Mouse (Mus musculus) midbrain, postnatal 0 days (tissue): ENCODE measurements around the gene Gm26992. TPM values are rescaled to one million over a fixed set of nuclear protein-coding genes. Genes with fewer than 3 reads are reported as not detected.

Experiments
- ATAC-seq: fragments of 200-750 bp; cut with Nextera tagmentation; 2 replicates; pipeline ENCODE4 v1.8.0; 2017; ENCODE audit warnings: moderate number of reproducible peaks, mild to moderate bottlenecking, moderate TSS enrichment, moderate library complexity; ENCODE audit not compliant: low FRiP score
- DNase-seq: peaks from one replicate; pipeline ENCODE4 v3.0.0-alpha.2; 2015; ENCODE audit warnings: low spot score
- H3K27ac ChIP-seq: fragments of 300-500 bp; sonication (generic); 2 replicates; pipeline ENCODE4 v1.5.1; 2014; ENCODE audit warnings: low read depth, mild to moderate bottlenecking, low read length, mixed read lengths
- H3K27me3 ChIP-seq: fragments of 300-500 bp; sonication (generic); 2 replicates; pipeline ENCODE4 v1.6.1; 2014; ENCODE audit warnings: low read length, control low read depth, mixed read lengths; ENCODE audit not compliant: insufficient read depth
- H3K36me3 ChIP-seq: fragments of 300-500 bp; sonication (generic); 2 replicates; pipeline ENCODE4 v1.6.1; 2014; ENCODE audit warnings: low read length, control low read depth, mixed read lengths; ENCODE audit not compliant: insufficient read depth
- H3K4me1 ChIP-seq: fragments of 300-500 bp; sonication (generic); 2 replicates; pipeline ENCODE4 v1.6.1; 2014; ENCODE audit warnings: mild to moderate bottlenecking, control low read depth, antibody characterized with exemption, low read length, mixed read lengths; ENCODE audit not compliant: insufficient read depth
- H3K4me2 ChIP-seq: fragments of 300-500 bp; sonication (generic); 2 replicates; pipeline ENCODE4 v1.6.1; 2014; ENCODE audit warnings: low read depth, mild to moderate bottlenecking, low read length, mixed read lengths; ENCODE audit not compliant: poor library complexity, severe bottlenecking
- H3K4me3 ChIP-seq: fragments of 300-500 bp; sonication (generic); 2 replicates; pipeline ENCODE4 v1.5.1; 2014; ENCODE audit warnings: low read depth, mild to moderate bottlenecking, low read length, moderate library complexity
- H3K9ac ChIP-seq: fragments of 300-500 bp; sonication (generic); replicated peaks from 2 replicates; pipeline ENCODE4 v1.6.1; 2014; ENCODE audit warnings: mild to moderate bottlenecking, low read length, moderate library complexity, mixed read lengths; ENCODE audit not compliant: poor library complexity, severe bottlenecking
- H3K9me3 ChIP-seq: fragments of 300-500 bp; sonication (generic); 2 replicates; pipeline ENCODE4 v1.6.1; 2016; ENCODE audit warnings: low read length, control low read depth
- CTCF ChIP-seq: IDR thresholded peaks from 2 replicates; pipeline ENCODE4 v1.5.1; 2016; ENCODE audit warnings: antibody characterized with exemption, mild to moderate bottlenecking
- WGBS: fragments of 180-500 bp; shearing (Covaris S2); extraction: QIAGEN DNeasy Blood & Tissue Kit; methylation state at CpG from one replicate; pipeline ENCODE4 v1.1.7; 2014; 5-methylcytosine and 5-hydroxymethylcytosine counted together
- polyA plus RNA-seq: library from polyadenylated mRNA; unstranded; fragments of >200 nt; fragmentation: Nextera tagmentation; extraction: Ambion mirVana; gene quantifications from 2 replicates; pipeline ENCODE4 v1.2.1, GENCODE M21; 2015
- total RNA-seq: library from RNA; depleted of rRNA; stranded (reverse); fragments of >200 nt; gene quantifications from 2 replicates; pipeline ENCODE4 v1.2.3, GENCODE M21; 2014

The Gm26992 gene
- total and polyA plus RNA-seq, 2 experiments from 2014 or later = 2.0 TPM; not detected in 1

- H3K4me1 ChIP-seq = no peaks in the 10 kb centered on the region
- no peak overlapping the region for H3K4me3 ChIP-seq
- H3K9ac ChIP-seq = no peak overlapping the region
- H3K27ac ChIP-seq = no peak overlapping the region
- 0 out of 2 replicates have a peak, but pooled peaks cover 3% of the 10 kb centered on the region for H3K36me3 ChIP-seq
- TF ChIP-seq CTCF = no peak
- DNase-seq (no peak), ATAC-seq (no peak)
- WGBS = 78% methylated on average over 3 of the region's 3 CpGs
- H3K4me2 ChIP-seq = no peak overlapping the region
- no peaks in the 10 kb centered on the region for H3K27me3 ChIP-seq
- no peaks in the 10 kb centered on the region for H3K9me3 ChIP-seq
Observed at GRCm38 (mm10) chrX:103472346-103472745, 50.5 kb downstream of the Gm26992 start.

GRCm38 (mm10) chrX:103477507-103477906 lies 55.7 kb downstream of the Gm26992 start:
- ATAC-seq = no peak
- 13% methylated on average over 3 of the region's 3 CpGs for WGBS

GRCm38 (mm10) chrX:103481243-103482096 lies 59.7 kb downstream of the Gm26992 start:
- peak; percentile 88 for ATAC-seq
- WGBS = 68% methylated on average over 32 of the region's 32 CpGs

More at GRCm38 (mm10) chrX:103477507-103477906, 55.7 kb downstream of the Gm26992 start:
- H3K4me1 ChIP-seq = no peaks in the 10 kb centered on the region
- H3K27me3 ChIP-seq = no peaks in the 10 kb centered on the region
- H3K27ac ChIP-seq = no peak overlapping the region
- no peak overlapping the region for H3K4me3 ChIP-seq
- no peak overlapping the region for H3K9ac ChIP-seq
- H3K36me3 ChIP-seq = no peaks in the 10 kb centered on the region
- DNase-seq = peak; percentile 71
- H3K9me3 ChIP-seq = no peaks in the 10 kb centered on the region
- no peak overlapping the region for H3K4me2 ChIP-seq
- TF ChIP-seq CTCF = peak; percentile 73

GRCm38 (mm10) chrX:103482097-103482451 lies 60.3 kb downstream of the Gm26992 start:
- peak overlapping the region; percentile 70 for H3K27ac ChIP-seq
- no peak for TF ChIP-seq CTCF
- H3K9ac ChIP-seq = peak overlapping the region; percentile 52
- H3K27me3 ChIP-seq = no peaks in the 10 kb centered on the region
- H3K4me2 ChIP-seq = peak overlapping the region; percentile 26; the same call in 1 of the 2 replicates
- H3K4me3 ChIP-seq = peak overlapping the region; percentile 38
- DNase-seq (no peak), ATAC-seq (peak; percentile 21; the same call in 1 of the 2 replicates)
- no peaks in the 10 kb centered on the region for H3K36me3 ChIP-seq
- no peaks in the 10 kb centered on the region for H3K9me3 ChIP-seq
- no peaks in the 10 kb centered on the region for H3K4me1 ChIP-seq
- 70% methylated on average over 24 of the region's 24 CpGs for WGBS

More at GRCm38 (mm10) chrX:103481243-103482096, 59.7 kb downstream of the Gm26992 start:
- H3K27ac ChIP-seq = peak overlapping the region; percentile 70
- H3K4me2 ChIP-seq = peak overlapping the region; percentile 33
- no peaks in the 10 kb centered on the region for H3K27me3 ChIP-seq
- peak; percentile 53 for TF ChIP-seq CTCF
- H3K4me3 ChIP-seq = peak overlapping the region; percentile 38
- DNase-seq = peak; percentile 78
- no peaks in the 10 kb centered on the region for H3K4me1 ChIP-seq
- no peaks in the 10 kb centered on the region for H3K9me3 ChIP-seq
- peak overlapping the region; percentile 52 for H3K9ac ChIP-seq
- no peaks in the 10 kb centered on the region for H3K36me3 ChIP-seq

- no peaks in the 10 kb centered on the region for H3K27me3 ChIP-seq
- 0 out of 2 replicates have a peak, but pooled peaks have one; percentile 25 for ATAC-seq
- H3K27ac ChIP-seq = no peak overlapping the region
- peak overlapping the region; percentile 35 for H3K4me2 ChIP-seq
- H3K36me3 ChIP-seq = no peaks in the 10 kb centered on the region
- DNase-seq = peak; percentile 56
- peak overlapping the region; percentile 38 for H3K4me3 ChIP-seq
- no peaks in the 10 kb centered on the region for H3K4me1 ChIP-seq
- no peak overlapping the region for H3K9ac ChIP-seq
- no peaks in the 10 kb centered on the region for H3K9me3 ChIP-seq
- no peak for TF ChIP-seq CTCF
- WGBS = 69% methylated on average over 17 of the region's 17 CpGs
Observed at GRCm38 (mm10) chrX:103483047-103483446, 61.2 kb downstream of the Gm26992 start.

GRCm38 (mm10) chrX:103484050-103484449 lies 62.2 kb downstream of the Gm26992 start:
- peak overlapping the region; percentile 38; the same call in 1 of the 2 replicates for H3K4me3 ChIP-seq
- H3K9me3 ChIP-seq = no peaks in the 10 kb centered on the region
- TF ChIP-seq CTCF = peak; percentile 89
- no peaks in the 10 kb centered on the region for H3K4me1 ChIP-seq
- no peak overlapping the region for H3K9ac ChIP-seq
- no peaks in the 10 kb centered on the region for H3K27me3 ChIP-seq
- peak; percentile 80 for DNase-seq
- H3K4me2 ChIP-seq = peak overlapping the region; percentile 35
- H3K36me3 ChIP-seq = no peaks in the 10 kb centered on the region
- H3K27ac ChIP-seq = no peak overlapping the region
- no peak for ATAC-seq
- WGBS = 13% methylated on average over 2 of the region's 2 CpGs
